Mouse (Mus musculus): Measurements from ENCODE around the gene Rgs10. TPM values are rescaled to one million over a fixed set of nuclear protein-coding genes. Genes with fewer than 3 reads are reported as not detected.
A peak's percentile ranks its signal among the peaks of the same experiment; 100 is the strongest.

The Rgs10 gene
- total and polyA plus RNA-seq, 2 experiments from 2014 or later, result 0.69 to 7.8 TPM

- WGBS, result 77% methylated on average over 2 of the region's 2 CpGs
- ATAC-seq (ENCODE audit: insufficient read depth, low read depth) (no peak), DNase-seq (ENCODE audit: low spot score) (no peak)
- no peaks in the 10 kb centered on the region for H3K27me3 ChIP-seq (ENCODE audit: control insufficient read depth, insufficient read depth, low read length)
- H3K9ac ChIP-seq (replicated peaks; ENCODE audit: low read depth, low read length), result no peak overlapping the region
- H3K4me3 ChIP-seq (ENCODE audit: low read depth, low read length), result no peak overlapping the region
- no peaks in the 10 kb centered on the region for H3K4me1 ChIP-seq (ENCODE audit: control insufficient read depth, insufficient read depth)
- H3K36me3 ChIP-seq (replicated peaks; ENCODE audit: control insufficient read depth, insufficient read depth, low read length), result no peaks in the 10 kb centered on the region
- no peak overlapping the region for H3K27ac ChIP-seq (ENCODE audit: low read depth)
- no peak for TF ChIP-seq CTCF (IDR thresholded peaks at IDR 0.05; ENCODE audit: low read depth)
- no peak for TF ChIP-seq EP300 (IDR thresholded peaks at IDR 0.05; ENCODE audit: low read depth)
- no peak overlapping the region for H3K4me2 ChIP-seq (ENCODE audit: low read depth, low read length)
- no peaks in the 10 kb centered on the region for H3K9me3 ChIP-seq (replicated peaks; ENCODE audit: control insufficient read depth, low read length)
These were observed 37.6 kb downstream of the Rgs10 start for GRCm38 (mm10) chr7:128381001-128381400.

DNA sequence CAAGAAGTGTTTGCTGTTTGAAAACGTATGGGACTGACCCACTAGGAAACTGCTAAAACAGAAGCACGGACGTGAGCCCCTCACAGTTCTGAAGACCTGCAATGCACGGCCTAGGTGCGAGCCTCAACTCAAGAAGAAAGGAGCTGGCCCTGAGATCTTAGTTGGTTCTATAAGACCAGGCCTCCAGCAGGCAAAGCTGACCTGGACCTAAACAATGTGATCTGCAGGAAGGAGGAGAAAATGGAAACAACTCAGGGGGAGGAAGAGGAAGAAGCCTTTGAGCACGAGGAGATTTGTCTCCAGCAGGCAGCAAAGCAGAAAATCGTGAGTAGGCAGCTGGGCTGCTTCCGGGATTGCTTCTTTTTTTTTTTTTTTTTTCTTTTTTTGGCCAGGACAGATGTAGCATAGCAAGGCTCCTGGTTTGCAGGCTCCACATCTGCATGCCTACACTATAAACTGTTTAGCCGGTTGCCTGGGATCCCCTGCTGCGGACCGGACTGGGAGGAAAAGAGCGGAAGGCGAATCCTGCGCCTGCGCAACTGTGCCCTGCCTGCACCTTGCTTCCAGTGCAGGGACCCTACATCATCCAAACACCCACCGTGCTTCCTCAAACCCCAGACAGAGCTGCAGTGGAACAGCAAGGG lies 39.3 kb downstream of the Rgs10 start:
- no peaks in the 10 kb centered on the region for H3K4me1 ChIP-seq (ENCODE audit: control insufficient read depth, insufficient read depth)
- DNase-seq (ENCODE audit: low spot score) (no peak), ATAC-seq (ENCODE audit: insufficient read depth, low read depth) (no peak)
- 52% methylated on average over 16 of the region's 16 CpGs for whole genome bisulfite sequencing
- H3K4me2 ChIP-seq (ENCODE audit: low read depth, low read length), result 0 out of 2 replicates have a peak overlapping the region, but pooled peaks have one; percentile 6
- H3K4me3 ChIP-seq (ENCODE audit: low read depth, low read length), result no peak overlapping the region
- H3K27ac ChIP-seq (ENCODE audit: low read depth), result peak overlapping the region; percentile 38; the same call in 1 of the 2 replicates
- H3K9ac ChIP-seq (replicated peaks; ENCODE audit: low read depth, low read length), result no peak overlapping the region
- H3K27me3 ChIP-seq (ENCODE audit: control insufficient read depth, insufficient read depth, low read length), result no peaks in the 10 kb centered on the region
- no peak for TF ChIP-seq CTCF (IDR thresholded peaks at IDR 0.05; ENCODE audit: low read depth)
- TF ChIP-seq EP300 (IDR thresholded peaks at IDR 0.05; ENCODE audit: low read depth), result no peak
- no peaks in the 10 kb centered on the region for H3K36me3 ChIP-seq (replicated peaks; ENCODE audit: control insufficient read depth, insufficient read depth, low read length)
- H3K9me3 ChIP-seq (replicated peaks; ENCODE audit: control insufficient read depth, low read length), result no peaks in the 10 kb centered on the region

DNA sequence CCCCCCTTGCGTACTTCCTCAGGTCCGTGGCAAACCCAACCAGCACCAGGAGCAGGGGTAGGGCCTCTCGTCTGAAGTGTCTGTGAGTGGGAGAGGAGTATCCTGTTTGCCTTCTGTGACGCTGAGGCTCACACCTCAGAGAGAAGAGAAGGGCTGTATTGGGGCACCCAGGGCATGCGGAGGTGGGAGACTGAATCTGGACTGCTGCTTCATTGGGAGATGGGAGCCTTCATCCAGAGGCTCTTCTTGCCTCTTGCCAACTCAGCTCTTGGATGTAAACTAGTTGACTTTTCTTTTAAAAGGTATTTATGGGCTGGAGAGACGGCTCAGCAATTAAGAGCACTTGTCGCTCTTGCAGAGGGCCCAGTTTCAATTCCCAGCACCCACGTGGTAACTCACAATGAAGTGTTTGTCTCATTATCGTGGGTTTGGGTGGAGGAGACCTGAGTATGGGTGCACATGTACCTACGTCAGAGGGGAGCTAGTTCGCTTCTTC lies 42.3 kb downstream of the Rgs10 start:
- H3K9ac ChIP-seq (replicated peaks; ENCODE audit: low read depth, low read length), result no peak overlapping the region
- 80% methylated on average over 11 of the region's 11 CpGs for WGBS
- no peak for TF ChIP-seq CTCF (IDR thresholded peaks at IDR 0.05; ENCODE audit: low read depth)
- H3K4me1 ChIP-seq (ENCODE audit: control insufficient read depth, insufficient read depth), result no peaks in the 10 kb centered on the region
- H3K9me3 ChIP-seq (replicated peaks; ENCODE audit: control insufficient read depth, low read length), result peaks cover 4% of the 10 kb centered on the region; the same call in 1 of the 2 replicates
- no peak overlapping the region for H3K27ac ChIP-seq (ENCODE audit: low read depth)
- no peak for ATAC-seq (ENCODE audit: insufficient read depth, low read depth)
- no peaks in the 10 kb centered on the region for H3K27me3 ChIP-seq (ENCODE audit: control insufficient read depth, insufficient read depth, low read length)
- no peak for DNase-seq (ENCODE audit: low spot score)
- no peak overlapping the region for H3K4me3 ChIP-seq (ENCODE audit: low read depth, low read length)
- no peak overlapping the region for H3K4me2 ChIP-seq (ENCODE audit: low read depth, low read length)
- 0 out of 2 replicates have a peak, but pooled peaks cover 6% of the 10 kb centered on the region for H3K36me3 ChIP-seq (replicated peaks; ENCODE audit: control insufficient read depth, insufficient read depth, low read length)

GRCm38 (mm10) chr7:128374156-128374555 lies 44.4 kb downstream of the Rgs10 start:
- no peaks in the 10 kb centered on the region for H3K4me1 ChIP-seq (ENCODE audit: control insufficient read depth, insufficient read depth)
- no peak overlapping the region for H3K27ac ChIP-seq (ENCODE audit: low read depth)
- H3K36me3 ChIP-seq (replicated peaks; ENCODE audit: control insufficient read depth, insufficient read depth, low read length), result 0 out of 2 replicates have a peak, but pooled peaks cover 6% of the 10 kb centered on the region
- no peak for ATAC-seq (ENCODE audit: insufficient read depth, low read depth)
- no peaks in the 10 kb centered on the region for H3K27me3 ChIP-seq (ENCODE audit: control insufficient read depth, insufficient read depth, low read length)
- 88% methylated on average over 11 of the region's 11 CpGs for WGBS
- H3K4me2 ChIP-seq (ENCODE audit: low read depth, low read length), result no peak overlapping the region
- no peak for TF ChIP-seq EP300 (IDR thresholded peaks at IDR 0.05; ENCODE audit: low read depth)
- TF ChIP-seq CTCF (IDR thresholded peaks at IDR 0.05; ENCODE audit: low read depth), result no peak
- H3K4me3 ChIP-seq (ENCODE audit: low read depth, low read length), result no peak overlapping the region
- no peak overlapping the region for H3K9ac ChIP-seq (replicated peaks; ENCODE audit: low read depth, low read length)
- peaks cover 4% of the 10 kb centered on the region; the same call in 1 of the 2 replicates for H3K9me3 ChIP-seq (replicated peaks; ENCODE audit: control insufficient read depth, low read length)
- no peak for DNase-seq (ENCODE audit: low spot score)

GRCm38 (mm10) chr7:128373751-128374150 lies 44.8 kb downstream of the Rgs10 start:
- Histone ChIP-seq H3K4me2 (ENCODE audit: low read depth, low read length) (no peak overlapping the region), H3K27me3 (ENCODE audit: control insufficient read depth, insufficient read depth, low read length) (no peaks in the 10 kb centered on the region), H3K9me3 (replicated peaks; ENCODE audit: control insufficient read depth, low read length) (peaks cover 4% of the 10 kb centered on the region; the same call in 1 of the 2 replicates), H3K4me1 (ENCODE audit: control insufficient read depth, insufficient read depth) (no peaks in the 10 kb centered on the region), H3K9ac (replicated peaks; ENCODE audit: low read depth, low read length) (no peak overlapping the region), H3K27ac (ENCODE audit: low read depth) (no peak overlapping the region), H3K4me3 (ENCODE audit: low read depth, low read length) (no peak overlapping the region), H3K36me3 (replicated peaks; ENCODE audit: control insufficient read depth, insufficient read depth, low read length) (0 out of 2 replicates have a peak, but pooled peaks cover 6% of the 10 kb centered on the region)
- no peak for ATAC-seq (ENCODE audit: insufficient read depth, low read depth)
- TF ChIP-seq CTCF (IDR thresholded peaks at IDR 0.05; ENCODE audit: low read depth), result no peak
- TF ChIP-seq EP300 (IDR thresholded peaks at IDR 0.05; ENCODE audit: low read depth), result no peak
- no peak for DNase-seq (ENCODE audit: low spot score)
- WGBS, result 77% methylated on average over 8 of the region's 8 CpGs

All from heart, postnatal 0 days (tissue).